Mouse (Mus musculus) heart, adult 2 months (tissue): ENCODE measurements at regions not wholly inside any gene's neighbourhood (a gene's known extent, or its start where the extent isn't known, plus 50 kb on each side); places are given as distances from the start of the nearest gene placed in this dataset.

ENCODE experiments used
- DNase-seq, 2 experiments: peaks; one replicate each; pipeline ENCODE4 v3.0.0; 2021
- H3K27ac ChIP-seq: fragments of 200-600 bp; 2 replicates; pipeline ENCODE4 v1.8.1; 2022
- H3K27me3 ChIP-seq: fragments of 200-500 bp; 2 replicates; pipeline ENCODE4 v1.6.1; 2012; ENCODE audit warnings: mild to moderate bottlenecking, low read length, inconsistent platforms, mixed read lengths; ENCODE audit not compliant: control insufficient read depth, insufficient read depth
- H3K36me3 ChIP-seq: fragments of 200-500 bp; 2 replicates; pipeline ENCODE4 v1.6.1; 2012; ENCODE audit warnings: low read length, inconsistent platforms; ENCODE audit not compliant: control insufficient read depth, insufficient read depth
- H3K4me1 ChIP-seq: fragments of 200-500 bp; 2 replicates; pipeline ENCODE4 v1.6.1; 2011; ENCODE audit warnings: low read length; ENCODE audit not compliant: control insufficient read depth, insufficient read depth
- H3K4me3 ChIP-seq: fragments of 200-600 bp; 2 replicates; pipeline ENCODE4 v1.8.1; 2022
- H3K79me2 ChIP-seq: fragments of 200-500 bp; replicated peaks from 2 replicates; pipeline ENCODE4 v1.6.1; 2012; ENCODE audit warnings: mild to moderate bottlenecking, inconsistent platforms, low read length, moderate library complexity, mixed read lengths; ENCODE audit not compliant: control insufficient read depth, insufficient read depth
- H3K9ac ChIP-seq: fragments of 200-500 bp; 2 replicates; pipeline ENCODE4 v1.6.1; 2012; ENCODE audit warnings: low read depth, mild to moderate bottlenecking, control low read depth, inconsistent platforms, low read length, mixed read lengths
- CTCF ChIP-seq: fragments of 200-600 bp; IDR thresholded peaks from 2 replicates; pipeline ENCODE4 v1.8.1; 2022; ENCODE audit warnings: antibody characterized with exemption, mild to moderate bottlenecking, moderate library complexity
- EP300 ChIP-seq: fragments of 200-500 bp; IDR thresholded peaks from 2 replicates; pipeline ENCODE4 v1.6.1; 2011; ENCODE audit warnings: low read depth, low read length, control low read depth; ENCODE audit not compliant: insufficient read depth
- POLR2A ChIP-seq: fragments of 200-500 bp; IDR thresholded peaks from 2 replicates; pipeline ENCODE4 v1.6.1; 2011; ENCODE audit warnings: mild to moderate bottlenecking, low read depth, low read length, control low read depth; ENCODE audit not compliant: insufficient read depth
- WGBS: fragments of 180-500 bp; shearing (Covaris S2); methylation state at CpG from one replicate; pipeline ENCODE4 v1.1.7; 2018; 5-methylcytosine and 5-hydroxymethylcytosine counted together
- intact Hi-C: fragments of 180-260 bp; cut with DNase I; formaldehyde crosslinking; loops from one replicate; pipeline ENCODE4 v1.15.1; 2025

GRCm38 (mm10) chr1:185079331-185079880 lies 80.0 kb upstream of the Mark1 start:
- no peak for TF ChIP-seq POLR2A
- no peak for TF ChIP-seq CTCF
- Histone ChIP-seq H3K4me3 (no peak overlapping the region), H3K36me3 (no peaks in the 10 kb centered on the region), H3K27ac (no peak overlapping the region), H3K4me1 (no peaks in the 10 kb centered on the region), H3K27me3 (no peaks in the 10 kb centered on the region), H3K9ac (no peak overlapping the region), H3K79me2 (no peaks in the 10 kb centered on the region)
- WGBS = 58% methylated on average over 5 of the region's 5 CpGs
- no peak for DNase-seq
- intact Hi-C loops = no loop called here

GRCm38 (mm10) chr1:185074001-185074400 lies 74.6 kb upstream of the Mark1 start:
- Histone ChIP-seq H3K9ac (no peak overlapping the region), H3K27ac (no peak overlapping the region), H3K4me1 (no peaks in the 10 kb centered on the region), H3K27me3 (no peaks in the 10 kb centered on the region), H3K4me3 (no peak overlapping the region), H3K36me3 (no peaks in the 10 kb centered on the region), H3K79me2 (no peaks in the 10 kb centered on the region)
- 89% methylated on average over 5 of the region's 5 CpGs for WGBS
- DNase-seq = no peak
- intact Hi-C loops = no loop called here
- TF ChIP-seq POLR2A = no peak
- TF ChIP-seq EP300 = no peak
- TF ChIP-seq CTCF = no peak

GRCm38 (mm10) chr1:185072766-185073165 lies 73.4 kb upstream of the Mark1 start:
- TF ChIP-seq CTCF = no peak
- TF ChIP-seq POLR2A = no peak
- no peak for TF ChIP-seq EP300
- Histone ChIP-seq H3K9ac (no peak overlapping the region), H3K4me1 (no peaks in the 10 kb centered on the region), H3K4me3 (no peak overlapping the region), H3K79me2 (no peaks in the 10 kb centered on the region), H3K27ac (no peak overlapping the region), H3K27me3 (no peaks in the 10 kb centered on the region), H3K36me3 (no peaks in the 10 kb centered on the region)
- DNase-seq = no peak
- intact Hi-C loops = no loop called here
- WGBS = 79% methylated on average over 6 of the region's 6 CpGs

GRCm38 (mm10) chr1:185071566-185071965 lies 72.2 kb upstream of the Mark1 start:
- Histone ChIP-seq H3K27me3 (no peaks in the 10 kb centered on the region), H3K4me3 (no peak overlapping the region), H3K79me2 (no peaks in the 10 kb centered on the region), H3K27ac (no peak overlapping the region), H3K4me1 (no peaks in the 10 kb centered on the region), H3K9ac (no peak overlapping the region), H3K36me3 (no peaks in the 10 kb centered on the region)
- WGBS = 68% methylated on average over 7 of the region's 7 CpGs
- no peak for DNase-seq
- TF ChIP-seq CTCF (no peak), EP300 (no peak), POLR2A (no peak)
- intact Hi-C loops = no loop called here

GRCm38 (mm10) chr1:185070853-185071149 lies 71.4 kb upstream of the Mark1 start:
- intact Hi-C loops = no loop called here
- no peaks in the 10 kb centered on the region for H3K4me1 ChIP-seq
- WGBS = 89% methylated on average over 3 of the region's 3 CpGs

GRCm38 (mm10) chr1:185070062-185070852 lies 70.9 kb upstream of the Mark1 start:
- Histone ChIP-seq H3K27ac (no peak overlapping the region), H3K4me1 (no peaks in the 10 kb centered on the region), H3K9ac (no peak overlapping the region), H3K4me3 (no peak overlapping the region), H3K27me3 (no peaks in the 10 kb centered on the region), H3K79me2 (no peaks in the 10 kb centered on the region), H3K36me3 (no peaks in the 10 kb centered on the region)
- WGBS = 53% methylated on average over 10 of the region's 10 CpGs
- TF ChIP-seq POLR2A (no peak), CTCF (no peak), EP300 (no peak)
- no peak for DNase-seq
- intact Hi-C loops = no loop called here

More at GRCm38 (mm10) chr1:185070853-185071149, 71.4 kb upstream of the Mark1 start:
- Histone ChIP-seq H3K9ac (no peak overlapping the region), H3K27me3 (no peaks in the 10 kb centered on the region), H3K36me3 (no peaks in the 10 kb centered on the region), H3K4me3 (no peak overlapping the region), H3K27ac (no peak overlapping the region), H3K79me2 (no peaks in the 10 kb centered on the region)
- no peak for DNase-seq
- TF ChIP-seq POLR2A (no peak), CTCF (no peak), EP300 (no peak)
